Mouse (Mus musculus): Measurements from ENCODE around the gene Ninj1.

Gene Ninj1

DNA sequence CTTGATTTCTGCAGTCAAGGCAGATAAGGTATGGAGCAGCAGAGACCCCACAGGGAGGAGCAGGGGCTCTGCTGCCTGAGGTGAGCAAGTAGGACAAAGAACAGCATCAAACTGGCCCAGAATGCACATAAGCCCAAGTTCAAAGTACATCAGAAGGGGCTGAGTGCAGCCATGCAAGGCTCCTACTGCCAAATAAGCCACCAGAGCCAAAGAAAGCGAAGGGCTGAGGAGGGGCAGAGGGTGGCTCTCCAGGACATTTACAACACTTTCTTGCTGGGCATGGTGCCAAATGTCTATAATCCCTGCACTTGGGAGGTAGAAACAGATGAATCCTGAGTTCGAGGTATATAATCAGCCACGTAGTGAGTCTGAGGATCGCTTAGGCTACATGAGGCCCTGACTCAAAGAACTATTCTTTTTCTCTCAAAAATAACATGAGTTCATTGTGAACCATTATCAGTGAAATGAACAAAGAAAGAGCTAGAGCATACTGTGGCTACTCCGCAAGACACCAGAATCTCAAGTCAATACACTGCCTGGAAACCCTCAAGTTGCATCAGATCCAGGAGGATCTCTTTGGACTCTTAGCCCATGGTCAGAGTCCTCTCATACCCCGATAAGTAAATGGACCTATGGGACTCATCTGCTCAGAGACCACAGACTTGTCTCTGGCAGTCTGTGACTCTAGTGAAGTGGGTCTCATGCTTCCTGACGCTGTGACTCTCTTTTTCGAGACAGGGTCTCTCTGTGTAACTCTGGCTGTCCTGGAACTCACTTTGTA is 46.7 kb downstream of the Ninj1 start:
- no peak for DNase-seq (ENCODE audit: low read depth)

DNA sequence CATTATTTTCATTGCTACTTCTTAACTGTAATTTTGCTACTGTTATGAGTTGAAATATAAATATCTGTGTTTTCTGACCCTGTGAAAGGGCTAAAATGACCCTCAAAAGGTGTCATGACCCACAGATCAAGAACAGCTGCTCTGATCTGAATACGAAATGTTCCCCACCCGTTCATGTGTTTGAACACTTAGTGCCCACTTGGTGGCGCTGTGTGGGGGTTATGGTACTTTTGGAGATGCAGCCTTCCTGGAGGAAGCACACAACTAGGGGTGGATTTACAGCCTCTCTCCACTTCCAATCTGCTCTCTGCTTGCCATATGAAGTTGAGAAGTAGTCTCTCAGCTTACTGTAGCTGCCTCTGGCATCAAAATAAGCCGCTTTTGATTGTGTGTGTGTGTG is 47.4 kb downstream of the Ninj1 start:
- no peak for DNase-seq (ENCODE audit: low read depth)

DNA sequence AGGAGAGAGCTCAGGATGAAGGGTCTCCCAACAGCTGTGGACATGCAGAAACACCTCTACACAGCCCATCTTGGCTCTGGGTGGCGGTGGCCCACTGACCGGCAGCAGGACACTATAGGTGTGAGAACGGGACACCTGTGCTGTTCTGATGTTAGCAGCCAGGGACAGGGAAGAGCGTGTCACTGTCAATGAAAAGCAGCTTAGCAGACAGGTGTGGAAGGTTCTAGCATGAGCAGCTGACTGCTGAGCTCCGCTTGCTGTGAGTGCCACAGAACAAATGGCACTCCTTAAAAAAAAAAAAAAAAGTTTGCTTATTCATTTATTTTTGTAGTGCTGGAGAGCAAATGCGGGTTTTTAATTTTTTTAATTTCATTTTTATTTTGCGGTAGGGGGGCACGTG is 50.3 kb downstream of the Ninj1 start:
- no peak for DNase-seq (ENCODE audit: low read depth)

DNA sequence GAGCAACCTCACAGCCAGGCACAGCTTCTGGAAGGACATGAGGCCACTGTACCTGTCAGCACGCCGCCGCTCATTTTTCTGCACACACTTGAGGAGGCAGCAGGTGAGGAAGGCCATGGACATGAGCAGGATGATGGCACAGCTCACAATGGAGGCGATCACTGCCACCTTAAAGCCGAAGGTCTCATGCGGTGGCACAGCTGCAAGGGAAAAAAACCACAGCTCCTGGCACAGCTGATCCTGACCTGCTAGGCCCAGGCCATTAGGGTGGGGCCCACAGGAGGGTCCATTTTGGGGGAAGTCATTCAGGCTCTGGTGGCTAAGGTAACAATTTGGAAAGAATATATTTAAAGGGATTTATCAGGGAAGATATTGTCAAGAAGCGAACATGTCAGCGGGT is 51.5 kb downstream of the Ninj1 start:
- no peak for DNase-seq (ENCODE audit: low read depth)

DNA sequence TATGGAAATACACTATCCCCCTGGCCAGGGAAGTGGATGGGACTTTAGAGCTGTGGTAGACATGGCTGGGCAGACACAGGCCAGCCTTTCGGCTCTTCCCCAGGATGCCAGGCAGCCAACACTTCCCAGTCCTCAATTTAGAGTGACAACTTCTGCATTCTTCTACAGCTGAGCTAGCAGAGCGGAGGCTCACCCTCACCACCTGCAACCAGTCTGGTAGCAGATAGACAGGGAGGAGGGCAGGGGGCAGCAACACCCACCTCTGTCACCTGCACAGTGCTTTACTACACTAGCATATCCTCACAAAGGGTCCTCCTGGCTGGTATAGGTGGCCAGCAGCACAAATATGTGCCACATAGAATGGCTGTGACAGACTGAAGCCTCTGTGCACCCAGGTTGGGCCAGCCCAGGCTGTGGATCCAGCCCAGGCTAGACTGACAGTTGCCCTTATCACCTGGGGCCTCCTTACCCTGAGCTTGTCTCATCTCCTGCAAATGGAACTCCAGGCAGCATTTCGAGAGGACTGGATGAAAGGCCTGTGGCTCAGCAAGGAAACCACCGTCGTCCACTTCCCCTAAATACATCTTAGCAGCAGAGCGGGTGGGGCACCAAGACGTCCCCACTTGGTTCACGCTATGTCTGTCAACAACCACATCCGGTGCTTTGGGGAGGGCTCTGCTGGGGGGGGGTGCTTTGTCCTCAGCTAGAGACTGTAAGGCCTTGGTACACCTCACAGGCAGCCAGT is 55.2 kb downstream of the Ninj1 start:
- DNase-seq (ENCODE audit: low read depth): no peak

DNA sequence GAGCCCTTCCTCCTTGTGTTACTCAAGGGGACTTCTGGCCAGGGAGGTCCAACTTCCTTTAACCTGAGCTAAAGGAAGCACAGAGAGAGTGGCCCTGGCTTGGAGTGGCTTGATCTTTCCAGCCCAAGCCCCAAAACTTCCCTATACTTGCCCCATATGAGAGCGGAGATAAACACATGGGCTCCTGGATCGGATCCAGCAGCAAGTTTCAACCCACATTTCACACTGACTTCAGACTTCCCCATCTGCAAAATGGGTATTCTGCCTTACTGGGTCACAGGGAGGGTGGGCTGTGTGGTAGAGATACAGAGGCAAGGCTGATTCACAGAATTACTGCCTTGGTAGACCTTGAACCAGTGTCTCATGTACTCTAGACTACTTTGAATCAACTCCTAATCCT is 56.2 kb downstream of the Ninj1 start:
- no peak for DNase-seq (ENCODE audit: low read depth)

DNA sequence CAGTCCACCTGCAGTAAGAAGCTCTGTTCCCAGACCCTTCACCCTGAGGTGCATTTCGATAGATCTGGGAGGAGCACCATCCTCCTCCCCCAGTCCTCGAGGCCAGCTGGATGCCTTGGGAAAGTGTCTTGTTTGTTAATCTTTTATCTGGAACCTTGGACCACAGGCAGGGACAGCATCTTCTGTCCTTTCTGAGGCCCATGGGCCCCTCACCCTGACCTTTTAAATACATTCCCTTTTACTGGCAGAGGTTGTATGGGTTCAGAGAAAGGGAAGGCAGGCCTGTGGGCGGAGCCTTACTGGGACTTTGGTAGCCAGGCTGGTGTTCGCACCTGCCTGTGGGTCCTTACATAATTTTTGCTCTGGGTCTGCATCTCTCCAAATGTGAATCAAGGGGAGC is 58.0 kb downstream of the Ninj1 start:
- DNase-seq (ENCODE audit: low read depth): no peak

All from fibroblast of lung, adult 2 months (primary cell).